Mouse (Mus musculus): Measurements from ENCODE around the gene Cited2.
A peak's percentile ranks its signal among the peaks of the same experiment; 100 is the strongest.

Cited2 gene

GRCm38 (mm10) chr10:17722653-17723410 lies at the start of gene Cited2:
Gene Cited2, plus strand, starts transcription at chr10:17723218.
- DNase-seq (ENCODE audit: low spot score in 2 of 2) = peak; percentile 91 to 98

- no peak for DNase-seq (ENCODE audit: low spot score in 2 of 2)
Observed at GRCm38 (mm10) chr10:17674454-17674853, 48.6 kb upstream of the Cited2 start.

GRCm38 (mm10) chr10:17674869-17675268 lies 48.1 kb upstream of the Cited2 start:
- no peak for DNase-seq (ENCODE audit: low spot score in 2 of 2)

DNA sequence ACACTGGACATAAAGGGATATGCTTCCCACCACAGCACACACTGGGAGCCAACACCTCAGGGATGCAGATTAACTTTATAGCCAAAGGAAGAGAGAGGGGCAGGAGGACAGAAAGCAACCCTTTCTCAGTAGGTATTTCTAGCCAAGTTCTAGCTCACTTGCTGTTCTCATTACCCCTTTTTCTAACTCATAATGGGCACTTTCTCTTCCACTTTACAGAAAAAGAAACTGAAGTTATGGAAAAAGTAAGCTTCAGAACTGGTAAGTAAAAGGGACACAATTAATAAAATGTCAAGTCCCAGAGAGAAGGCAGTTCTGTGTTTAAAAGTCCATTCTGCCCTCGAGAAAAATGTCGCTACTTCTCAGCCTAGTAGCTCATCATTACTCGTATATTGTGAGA lies 46.6 kb upstream of the Cited2 start:
- DNase-seq (ENCODE audit: low spot score in 2 of 2) = no peak

DNA sequence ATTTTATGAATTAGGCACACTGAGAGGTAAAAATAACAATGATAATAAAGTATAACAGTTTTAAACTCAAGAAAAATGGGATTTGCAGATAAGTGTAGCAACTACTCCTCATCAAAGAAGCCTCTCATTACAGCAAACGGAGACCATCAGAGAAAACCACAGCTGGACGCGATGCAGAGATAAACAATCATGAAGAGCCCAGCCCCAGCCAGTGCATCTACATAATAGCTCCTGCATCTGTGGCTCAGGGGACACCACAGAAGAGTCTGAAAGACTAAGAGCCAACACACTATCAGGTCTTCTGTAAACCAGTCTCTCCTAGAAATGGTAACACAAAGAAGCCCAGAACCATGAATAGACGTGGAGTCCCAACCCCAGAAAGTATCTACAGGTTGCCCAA lies 45.7 kb upstream of the Cited2 start:
- DNase-seq (ENCODE audit: low spot score in 2 of 2) = no peak

DNA sequence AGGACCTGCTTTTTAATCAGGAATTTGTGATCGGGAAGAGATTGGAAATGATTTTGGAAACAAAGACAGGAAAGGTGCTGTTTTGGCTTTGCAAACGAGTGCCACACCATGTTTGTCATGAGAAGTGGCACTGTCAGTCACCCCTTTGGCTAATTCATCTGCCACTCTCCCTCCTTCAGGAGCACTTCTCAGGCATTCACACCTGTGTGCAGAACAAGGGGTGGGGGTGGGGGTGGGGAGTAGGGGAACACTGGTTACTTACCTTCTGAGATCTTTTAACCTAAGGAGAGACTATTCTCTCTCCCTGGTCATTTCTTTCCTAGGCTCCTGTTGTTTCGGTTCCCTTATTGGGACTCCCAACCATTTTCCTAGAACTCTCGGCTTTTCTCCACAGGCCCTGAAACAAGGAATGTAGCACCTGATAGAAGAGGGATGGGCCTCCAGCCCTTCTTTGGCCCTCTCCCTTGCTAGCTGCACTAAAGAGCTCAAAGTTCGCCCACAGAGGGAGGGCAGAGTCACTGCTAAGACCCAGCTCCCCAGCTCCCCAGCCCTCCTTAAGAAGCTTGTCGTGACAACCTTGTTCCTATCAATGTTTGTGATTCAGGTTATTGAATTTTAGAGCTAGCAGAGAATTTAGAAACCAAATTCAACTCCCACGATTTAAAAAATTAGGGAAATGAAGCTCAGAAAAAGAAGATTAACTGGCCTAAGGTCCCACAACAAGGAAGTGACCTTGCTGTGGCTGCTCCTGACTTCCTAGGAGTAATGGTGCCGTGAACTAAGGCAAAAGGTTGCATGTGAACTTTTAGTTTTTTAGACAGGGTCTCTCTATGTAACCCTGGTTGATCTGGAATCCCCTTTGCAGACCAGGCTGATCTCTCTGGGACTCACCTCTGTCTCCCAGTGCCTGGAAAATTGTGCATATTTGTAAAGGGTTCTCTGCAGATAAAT lies 42.3 kb upstream of the Cited2 start:
- DNase-seq (ENCODE audit: low spot score in 2 of 2) = no peak

DNA sequence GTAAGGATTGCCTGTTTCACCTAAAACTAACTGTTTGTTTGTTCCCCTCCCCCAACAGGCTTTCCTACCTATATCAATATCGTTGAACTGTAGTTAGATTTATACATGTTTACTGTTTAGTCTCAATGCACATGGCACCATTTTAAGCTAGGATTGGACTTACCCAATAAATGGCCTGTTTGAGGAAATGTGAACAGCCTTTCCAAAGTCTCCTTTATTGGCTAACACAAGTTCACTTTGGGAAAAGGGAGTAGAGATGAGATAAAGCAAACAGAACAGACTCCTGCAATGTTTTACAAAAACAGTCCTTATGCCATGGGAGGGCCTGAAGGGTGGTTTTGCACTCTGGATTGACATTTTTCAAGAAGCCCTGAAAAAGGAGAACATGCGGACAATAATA lies 41.6 kb upstream of the Cited2 start:
- no peak for DNase-seq (ENCODE audit: low spot score in 2 of 2)

GRCm38 (mm10) chr10:17683852-17684428 lies 39.1 kb upstream of the Cited2 start:
- DNase-seq (ENCODE audit: low spot score in 2 of 2) = no peak

GRCm38 (mm10) chr10:17689806-17690205 lies 33.2 kb upstream of the Cited2 start:
- DNase-seq (ENCODE audit: low spot score in 2 of 2) = no peak

- no peak for DNase-seq (ENCODE audit: low spot score in 2 of 2)
Observed at GRCm38 (mm10) chr10:17691709-17692108, 31.3 kb upstream of the Cited2 start.

- no peak for DNase-seq (ENCODE audit: low spot score in 2 of 2)
Observed at GRCm38 (mm10) chr10:17695801-17696200, 27.2 kb upstream of the Cited2 start.

DNA sequence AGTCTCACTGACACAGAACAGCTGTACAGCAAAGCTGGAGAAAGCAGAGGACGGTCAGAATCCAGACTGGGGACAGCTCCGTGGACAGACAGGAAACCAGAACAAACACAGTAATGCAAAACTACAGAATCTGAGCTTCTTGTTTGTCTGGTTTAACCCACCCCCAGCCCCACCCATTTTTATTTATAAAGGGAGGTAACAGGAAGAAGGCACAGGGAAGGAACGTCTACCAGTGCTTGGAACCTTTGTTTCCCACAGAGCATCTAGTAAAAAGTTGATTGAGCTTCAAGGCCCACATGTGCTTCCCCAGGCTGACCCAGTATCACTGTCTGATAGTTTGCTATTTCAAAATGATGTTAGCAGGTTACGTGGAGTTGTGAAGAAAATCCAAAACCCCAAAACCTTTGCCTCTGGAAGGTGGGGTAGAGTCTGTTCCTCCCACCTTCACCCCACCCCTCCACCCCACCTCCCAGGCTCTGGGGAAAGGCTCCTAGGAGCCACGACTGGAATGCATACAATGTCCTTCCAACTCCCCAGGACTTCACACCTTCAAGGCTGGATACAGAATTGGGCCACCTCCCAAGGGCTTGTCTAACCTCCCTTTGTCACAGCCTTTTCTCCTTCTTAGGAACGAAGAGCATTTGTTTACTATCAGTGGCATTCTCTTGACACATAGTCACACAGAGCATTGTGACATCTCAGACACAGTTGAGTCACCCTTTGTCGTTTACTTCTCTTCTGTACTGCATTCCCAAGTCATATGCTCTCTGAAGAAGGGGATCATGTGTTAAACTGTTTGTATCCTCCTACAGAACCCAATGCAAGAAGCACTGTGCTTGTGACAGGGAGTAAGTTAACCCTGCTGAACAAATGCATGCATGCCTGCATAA lies 25.4 kb upstream of the Cited2 start:
- no peak for DNase-seq (ENCODE audit: low spot score in 2 of 2)

DNA sequence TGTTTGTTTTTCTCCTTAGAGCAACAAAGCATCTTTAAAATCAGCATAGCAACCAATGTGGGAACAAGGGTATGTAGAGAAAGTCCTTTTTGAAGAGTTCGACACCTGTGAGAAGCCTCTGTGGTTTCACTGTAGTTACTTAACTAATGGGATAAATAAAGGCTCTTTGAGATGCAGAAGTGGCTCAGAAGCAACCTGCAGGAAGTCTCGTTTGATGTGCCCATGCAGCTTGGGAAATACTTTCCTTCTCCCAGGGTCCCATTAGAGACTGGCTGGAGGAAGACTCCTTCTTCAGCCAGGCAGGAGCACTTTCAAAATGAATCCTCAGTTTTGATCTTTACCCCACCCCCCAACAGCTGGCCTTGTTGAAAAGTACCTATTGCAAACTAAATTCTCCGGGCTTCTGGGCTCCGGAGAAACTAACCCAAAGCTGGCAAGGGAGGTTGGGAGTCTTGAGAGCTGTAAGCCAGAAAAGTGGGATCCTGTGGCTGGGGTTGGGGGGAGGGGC lies 17.5 kb upstream of the Cited2 start:
- no peak for DNase-seq (ENCODE audit: low spot score in 2 of 2)

GRCm38 (mm10) chr10:17710753-17711152 lies 12.3 kb upstream of the Cited2 start:
- DNase-seq (ENCODE audit: low spot score in 2 of 2) = no peak

- no peak for DNase-seq (ENCODE audit: low spot score in 2 of 2)
Observed at GRCm38 (mm10) chr10:17719009-17719570, 3.9 kb upstream of the Cited2 start.

- DNase-seq (ENCODE audit: low spot score in 2 of 2) = no peak
Observed at GRCm38 (mm10) chr10:17719646-17720045, 3.4 kb upstream of the Cited2 start.

DNA sequence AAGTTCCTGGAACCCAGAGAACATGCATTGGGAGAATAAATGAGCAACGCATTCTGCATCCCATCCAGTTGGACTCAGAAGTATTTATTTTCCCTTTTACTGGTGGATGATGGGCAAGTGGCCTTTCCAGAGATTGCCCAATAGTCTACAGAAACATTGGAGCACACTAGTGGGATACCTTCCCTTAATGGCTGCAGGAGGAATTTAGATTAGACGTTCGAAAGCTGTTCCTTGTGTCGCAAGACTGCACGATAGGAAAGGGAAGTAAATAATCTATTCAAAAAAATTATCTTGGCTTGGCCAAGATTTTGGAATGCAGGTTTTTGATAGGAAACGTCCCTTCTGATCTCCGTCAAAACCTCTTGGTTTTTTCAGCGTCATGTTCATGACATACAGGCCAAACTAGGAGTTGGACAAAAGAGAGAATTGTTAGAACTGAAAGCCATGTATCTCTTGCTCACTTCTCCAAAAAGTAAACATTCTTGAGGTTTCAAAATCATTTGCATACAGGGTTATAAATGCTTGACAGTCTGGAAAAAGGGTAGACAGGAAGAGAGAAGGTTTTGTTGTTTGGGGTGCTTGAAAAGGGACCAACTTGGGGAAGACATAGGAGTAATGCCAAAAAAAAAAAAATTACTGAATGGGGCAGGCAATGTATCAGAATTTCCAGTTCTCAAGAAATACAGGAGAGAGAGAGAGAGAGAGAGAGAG lies 2.0 kb upstream of the Cited2 start:
- DNase-seq (ENCODE audit: low spot score in 2 of 2) = no peak

DNA sequence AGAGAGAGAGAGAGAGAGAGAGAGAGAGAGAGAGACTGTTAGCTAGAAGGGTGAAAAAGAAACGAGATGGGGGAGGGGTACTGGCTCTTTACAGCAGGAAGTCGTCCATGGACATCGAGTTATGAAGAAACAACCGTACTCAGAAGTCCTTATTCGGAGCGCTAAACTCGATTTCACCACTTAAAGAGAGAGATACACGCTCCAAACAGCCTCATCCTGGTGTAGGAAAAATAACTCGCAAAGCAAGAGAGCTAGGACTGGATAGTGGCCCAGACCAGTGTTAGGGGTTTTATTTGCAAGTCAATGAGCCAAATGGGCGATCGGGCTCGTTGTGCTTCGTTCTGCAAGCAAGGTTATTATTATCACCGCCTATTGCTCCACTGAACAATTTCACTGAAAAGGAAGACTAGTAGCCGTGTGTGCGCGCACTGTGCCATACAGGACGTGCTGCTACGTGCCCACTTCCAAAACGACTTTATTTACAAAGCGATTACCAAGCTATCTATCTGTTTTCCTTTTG lies 1.4 kb upstream of the Cited2 start:
- no peak for DNase-seq (ENCODE audit: low spot score in 2 of 2)

DNA sequence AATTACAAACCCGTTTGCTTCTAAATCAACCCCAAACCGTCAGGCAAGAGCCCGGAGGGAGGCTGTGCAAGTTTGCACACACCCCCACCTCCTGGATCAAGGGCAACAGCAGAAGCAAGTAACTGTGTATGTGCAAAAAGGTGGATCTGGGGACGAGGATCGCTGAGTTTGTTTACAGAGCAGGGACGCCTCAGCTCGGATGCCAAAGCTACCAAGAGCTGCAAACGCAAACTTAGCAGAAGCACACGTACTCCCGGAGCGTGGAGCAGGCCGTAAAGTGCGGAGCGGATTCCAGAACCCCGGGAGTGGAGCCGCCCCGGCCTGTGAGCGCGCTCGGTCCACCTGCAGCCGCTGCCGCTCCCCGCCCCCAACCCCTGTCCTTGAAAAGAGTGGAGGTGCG lies 860 bp upstream of the Cited2 start:
- peak; percentile 91 to 94 for DNase-seq (ENCODE audit: low spot score in 2 of 2)

GRCm38 (mm10) chr10:17723421-17723841 lies 413 bp downstream of the Cited2 start:
- peak in 1 of 2 experiments; percentile 60 for DNase-seq (ENCODE audit: low spot score in 2 of 2)

Data from frontal cortex, postnatal 10 days (tissue).